Mouse (Mus musculus) testis, postnatal 10 days (tissue): ENCODE measurements around the gene Megf9.

ENCODE experiments used
- DNase-seq: peaks from one replicate; pipeline ENCODE4 v3.0.0; 2021; ENCODE audit warnings: low spot score

The Megf9 gene

GRCm38 (mm10) chr4:70534891-70535269 is at the start of gene Megf9:
TSS of gene Megf9 (minus strand) at chr4:70534995.
- DNase-seq = peak; percentile 97

GRCm38 (mm10) chr4:70579654-70580053 is 44.9 kb upstream of the Megf9 start:
- DNase-seq = peak; percentile 58

- DNase-seq = no peak
Observed at GRCm38 (mm10) chr4:70578301-70578700, 43.5 kb upstream of the Megf9 start.

- no peak for DNase-seq
Observed at GRCm38 (mm10) chr4:70576096-70576495, 41.3 kb upstream of the Megf9 start.

- no peak for DNase-seq
Observed at GRCm38 (mm10) chr4:70573926-70574325, 39.1 kb upstream of the Megf9 start.

- DNase-seq = no peak
Observed at GRCm38 (mm10) chr4:70553888-70554287, 19.1 kb upstream of the Megf9 start.

- no peak for DNase-seq
Observed at GRCm38 (mm10) chr4:70553230-70553797, 18.5 kb upstream of the Megf9 start.

- no peak for DNase-seq
Observed at GRCm38 (mm10) chr4:70552120-70552519, 17.3 kb upstream of the Megf9 start.

- DNase-seq = no peak
Observed at GRCm38 (mm10) chr4:70547411-70548148, 12.8 kb upstream of the Megf9 start.

- no peak for DNase-seq
Observed at GRCm38 (mm10) chr4:70545869-70546542, 11.2 kb upstream of the Megf9 start.

GRCm38 (mm10) chr4:70544390-70544789 is 9.6 kb upstream of the Megf9 start:
- DNase-seq = no peak

GRCm38 (mm10) chr4:70542387-70542786 is 7.6 kb upstream of the Megf9 start:
- no peak for DNase-seq

- no peak for DNase-seq
Observed at GRCm38 (mm10) chr4:70540743-70541142, 5.9 kb upstream of the Megf9 start.

GRCm38 (mm10) chr4:70536661-70537580 is 2.1 kb upstream of the Megf9 start:
- no peak for DNase-seq

GRCm38 (mm10) chr4:70535711-70536311 is 1.0 kb upstream of the Megf9 start:
- peak; percentile 53 for DNase-seq

GRCm38 (mm10) chr4:70535289-70535688 is 494 bp upstream of the Megf9 start:
- DNase-seq = no peak

GRCm38 (mm10) chr4:70534078-70534890 is 511 bp downstream of the Megf9 start:
- DNase-seq = peak; percentile 75

GRCm38 (mm10) chr4:70533056-70533805 is 1.6 kb downstream of the Megf9 start:
- DNase-seq = no peak

- no peak for DNase-seq
Observed at GRCm38 (mm10) chr4:70531021-70531420, 3.8 kb downstream of the Megf9 start.

- no peak for DNase-seq
Observed at GRCm38 (mm10) chr4:70528622-70529021, 6.2 kb downstream of the Megf9 start.
